Mouse (Mus musculus) lung, postnatal 0 days (tissue): ENCODE results near the gene Angptl6. TPM values are rescaled to one million over a fixed set of nuclear protein-coding genes. Genes with fewer than 3 reads are reported as not detected.

Experiments
- ATAC-seq: fragments of 200-750 bp; cut with Nextera tagmentation; 2 replicates; pipeline ENCODE4 v1.8.0; 2017; ENCODE audit warnings: moderate library complexity
- DNase-seq: peaks from one replicate; pipeline ENCODE4 v3.0.0-alpha.2; 2016; ENCODE audit warnings: low spot score
- H3K27ac ChIP-seq: fragments of 300-500 bp; sonication (generic); 2 replicates; pipeline ENCODE4 v1.5.1; 2014; ENCODE audit warnings: antibody characterized with exemption, mild to moderate bottlenecking, low read length, mixed read lengths
- H3K27me3 ChIP-seq: fragments of 300-500 bp; sonication (generic); replicated peaks from 2 replicates; pipeline ENCODE4 v1.6.1; 2014; ENCODE audit warnings: low read length, mixed read lengths; ENCODE audit not compliant: insufficient read depth
- H3K36me3 ChIP-seq: fragments of 300-500 bp; sonication (generic); 2 replicates; pipeline ENCODE4 v1.6.1; 2014; ENCODE audit warnings: low read length, mixed read lengths; ENCODE audit not compliant: insufficient read depth
- H3K4me1 ChIP-seq: fragments of 300-500 bp; sonication (generic); 2 replicates; pipeline ENCODE4 v1.6.1; 2014; ENCODE audit warnings: antibody characterized with exemption, low read depth, low read length, mixed read lengths; ENCODE audit not compliant: insufficient read depth
- H3K4me2 ChIP-seq: fragments of 300-500 bp; sonication (generic); replicated peaks from 2 replicates; pipeline ENCODE4 v1.6.1; 2014; ENCODE audit warnings: low read depth, mild to moderate bottlenecking, low read length, moderate library complexity, mixed read lengths
- H3K4me3 ChIP-seq: fragments of 300-500 bp; sonication (generic); 2 replicates; pipeline ENCODE4 v1.5.1; 2014; ENCODE audit warnings: low read depth, low read length
- H3K9ac ChIP-seq: fragments of 300-500 bp; sonication (generic); replicated peaks from 2 replicates; pipeline ENCODE4 v1.6.1; 2014; ENCODE audit warnings: low read depth, mild to moderate bottlenecking
- H3K9me3 ChIP-seq: fragments of 300-500 bp; sonication (generic); 2 replicates; pipeline ENCODE4 v1.6.1; 2016; ENCODE audit warnings: low read length, mixed read lengths
- CTCF ChIP-seq: IDR thresholded peaks from 2 replicates; pipeline ENCODE4 v1.5.1; 2016; ENCODE audit warnings: antibody characterized with exemption, mild to moderate bottlenecking
- EP300 ChIP-seq: IDR thresholded peaks from 2 replicates; pipeline ENCODE4 v1.6.1; 2016; ENCODE audit warnings: antibody characterized with exemption, mild to moderate bottlenecking, control low read depth
- WGBS: fragments of 180-500 bp; shearing (Covaris S2); extraction: QIAGEN DNeasy Blood & Tissue Kit; methylation state at CpG from one replicate; pipeline ENCODE4 v1.1.7; 2014; 5-methylcytosine and 5-hydroxymethylcytosine counted together
- polyA plus RNA-seq: library from polyadenylated mRNA; unstranded; fragments of >200 nt; fragmentation: Nextera tagmentation; extraction: Ambion mirVana; gene quantifications from 2 replicates; pipeline ENCODE4 v1.2.1, GENCODE M21; 2015

Gene Angptl6
- polyA plus RNA-seq = 3.2 and 3.3 TPM in 2 replicates

GRCm38 (mm10) chr9:20879097-20879792 lies at the start of gene Angptl6:
Angptl6 (minus strand) TSS chr9:20879727.
- H3K4me1 ChIP-seq = no peaks in the 10 kb centered on the region
- H3K27ac ChIP-seq = peak within 1 kb of the TSS; percentile 72
- no peak for DNase-seq
- WGBS = 82% methylated on average over 13 of the region's 13 CpGs
- 0 out of 2 replicates have a peak within 1 kb of the TSS, but pooled peaks have one; percentile 21 for H3K9ac ChIP-seq
- peak within 1 kb of the TSS; percentile 21 for H3K4me3 ChIP-seq
- H3K36me3 ChIP-seq = no peaks in the 10 kb centered on the region
- no peaks in the 10 kb centered on the region for H3K9me3 ChIP-seq
- peak within 1 kb of the TSS; percentile 54 for H3K4me2 ChIP-seq
- no peak for ATAC-seq
- TF ChIP-seq EP300 (no peak), CTCF (no peak)
- no peaks in the 10 kb centered on the region for H3K27me3 ChIP-seq

- Histone ChIP-seq H3K27me3 (no peaks in the 10 kb centered on the region), H3K4me1 (no peaks in the 10 kb centered on the region), H3K36me3 (peaks cover 50% of the 10 kb centered on the region), H3K4me2 (no peak overlapping the region), H3K4me3 (no peak overlapping the region), H3K9ac (no peak overlapping the region), H3K9me3 (no peaks in the 10 kb centered on the region), H3K27ac (no peak overlapping the region)
- WGBS = 89% methylated on average over 3 of the region's 3 CpGs
- TF ChIP-seq CTCF (no peak), EP300 (no peak)
- ATAC-seq = no peak
- DNase-seq = no peak
These were observed 43.7 kb upstream of the Angptl6 start for GRCm38 (mm10) chr9:20923258-20923657.

- peaks cover 56% of the 10 kb centered on the region for H3K36me3 ChIP-seq
These were observed 36.6 kb upstream of the Angptl6 start for GRCm38 (mm10) chr9:20916160-20916559.

GRCm38 (mm10) chr9:20909948-20910347 lies 30.4 kb upstream of the Angptl6 start:
- H3K9ac ChIP-seq = no peak overlapping the region
- DNase-seq (no peak), ATAC-seq (no peak)
- H3K4me2 ChIP-seq = no peak overlapping the region
- no peak overlapping the region for H3K4me3 ChIP-seq
- H3K27ac ChIP-seq = no peak overlapping the region
- no peaks in the 10 kb centered on the region for H3K27me3 ChIP-seq
- TF ChIP-seq EP300 = no peak
- TF ChIP-seq CTCF = no peak
- H3K4me1 ChIP-seq = no peaks in the 10 kb centered on the region
- no peaks in the 10 kb centered on the region for H3K9me3 ChIP-seq
- H3K36me3 ChIP-seq = peaks cover 42% of the 10 kb centered on the region
- 89% methylated on average over 9 of the region's 9 CpGs for WGBS

More at GRCm38 (mm10) chr9:20916160-20916559, 36.6 kb upstream of the Angptl6 start:
- Histone ChIP-seq H3K9me3 (no peaks in the 10 kb centered on the region), H3K27ac (no peak overlapping the region), H3K4me1 (no peaks in the 10 kb centered on the region), H3K4me3 (no peak overlapping the region), H3K27me3 (no peaks in the 10 kb centered on the region), H3K4me2 (no peak overlapping the region), H3K9ac (no peak overlapping the region)
- DNase-seq (peak; percentile 25), ATAC-seq (peak; percentile 58)
- TF ChIP-seq EP300 = no peak
- peak; percentile 70 for TF ChIP-seq CTCF
- 81% methylated on average over 4 of the region's 4 CpGs for WGBS

- TF ChIP-seq EP300 = no peak
- TF ChIP-seq CTCF = no peak
- ATAC-seq (peak; percentile 12; the same call in 1 of the 2 replicates), DNase-seq (no peak)
- H3K27ac ChIP-seq = no peak overlapping the region
- no peaks in the 10 kb centered on the region for H3K36me3 ChIP-seq
- peaks cover 8% of the 10 kb centered on the region; the same call in 1 of the 2 replicates for H3K4me1 ChIP-seq
- no peaks in the 10 kb centered on the region for H3K9me3 ChIP-seq
- no peak overlapping the region for H3K4me2 ChIP-seq
- H3K4me3 ChIP-seq = no peak overlapping the region
- no peak overlapping the region for H3K9ac ChIP-seq
- WGBS = 11% methylated on average over 6 of the region's 6 CpGs
- H3K27me3 ChIP-seq = no peaks in the 10 kb centered on the region
These were observed 22.6 kb upstream of the Angptl6 start for GRCm38 (mm10) chr9:20902174-20902491.

GRCm38 (mm10) chr9:20901466-20902173 lies 22.1 kb upstream of the Angptl6 start:
- TF ChIP-seq CTCF (peak; percentile 82), EP300 (no peak)
- Histone ChIP-seq H3K4me3 (no peak overlapping the region), H3K4me1 (peaks cover 9% of the 10 kb centered on the region; the same call in 1 of the 2 replicates), H3K9me3 (no peaks in the 10 kb centered on the region), H3K9ac (no peak overlapping the region), H3K27me3 (no peaks in the 10 kb centered on the region), H3K36me3 (no peaks in the 10 kb centered on the region), H3K27ac (no peak overlapping the region), H3K4me2 (no peak overlapping the region)
- DNase-seq (peak; percentile 89), ATAC-seq (peak; percentile 46)
- 7% methylated on average over 13 of the region's 13 CpGs for WGBS
